Mouse (Mus musculus): ENCODE measurements at regions not wholly inside any gene's neighbourhood (a gene's known extent, or its start where the extent isn't known, plus 50 kb on each side); places are given as distances from the start of the nearest gene placed in this dataset.

DNA sequence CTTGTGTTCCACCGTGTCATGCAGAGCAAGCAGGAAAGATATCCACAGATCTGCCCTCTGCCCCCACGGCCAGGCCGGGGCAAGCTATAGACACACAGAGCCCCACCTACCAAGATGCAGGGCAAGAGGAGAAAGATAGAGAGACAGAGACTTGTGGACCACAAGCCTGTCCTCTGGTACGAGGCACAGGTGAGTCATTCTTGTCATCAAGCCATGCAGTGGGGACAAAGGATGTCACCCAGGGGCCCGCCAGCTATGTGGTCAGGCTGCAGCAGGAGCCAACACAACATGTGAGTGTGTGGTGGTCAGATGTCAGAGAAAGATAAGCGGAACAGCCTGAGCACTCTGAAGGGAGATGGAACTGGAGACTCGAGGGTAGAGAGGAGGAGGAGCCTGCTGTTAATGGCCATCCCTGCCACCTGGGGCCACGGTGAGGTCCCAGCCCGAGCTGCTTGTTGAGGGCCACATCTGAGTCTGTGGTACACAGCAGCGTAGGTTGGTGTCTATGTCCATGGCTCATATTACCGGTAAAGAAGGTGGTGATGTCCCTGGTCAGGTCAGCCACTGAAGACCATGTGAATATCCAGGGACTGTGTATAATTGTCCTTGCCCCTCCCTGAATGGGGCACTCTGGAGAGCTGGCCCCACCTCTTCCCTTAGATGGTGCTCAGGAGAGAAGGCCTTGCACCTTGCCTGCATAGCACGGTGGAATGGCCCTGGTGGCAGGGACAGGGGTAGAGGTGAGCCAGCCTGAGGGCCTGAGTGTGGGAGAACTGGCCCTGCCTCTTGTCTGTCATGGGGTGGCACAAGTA, 226.2 kb upstream of the Krr1 start:
- 0 out of 2 replicates have a peak, but pooled peaks have one; percentile 23 for ATAC-seq (ENCODE audit: low FRiP score)
- 83% methylated on average over 12 of the region's 12 CpGs for WGBS
- no peak for TF ChIP-seq CTCF (IDR thresholded peaks at IDR 0.05)

DNA sequence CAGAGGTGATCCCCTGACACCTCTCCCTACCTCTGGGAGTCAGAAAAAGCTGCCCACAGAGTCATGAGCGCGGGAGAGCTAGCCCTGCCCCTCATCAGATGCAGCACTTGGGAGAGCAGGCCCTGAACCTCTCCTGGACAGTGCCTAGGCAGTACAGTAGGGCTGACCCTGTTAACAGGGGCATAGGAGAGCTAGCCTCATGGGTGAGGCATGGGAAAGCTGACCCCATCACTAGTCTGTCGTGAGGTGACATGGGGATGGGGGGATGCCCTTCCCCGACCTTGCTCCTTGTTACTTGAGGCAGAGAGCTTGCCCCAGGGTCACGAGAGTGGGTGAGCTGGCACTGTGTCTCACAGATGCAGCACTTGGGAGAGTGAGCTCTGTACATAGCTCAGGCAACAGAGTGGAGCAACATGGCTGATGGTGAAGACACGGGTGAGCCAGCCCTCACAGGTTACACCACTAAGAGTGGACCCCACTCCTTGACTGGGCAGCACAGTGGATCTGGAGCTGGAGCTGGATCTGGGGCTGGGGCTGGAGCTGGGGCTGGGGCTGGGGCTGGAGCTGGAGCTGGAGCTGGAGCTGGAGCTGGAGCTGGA, 225.5 kb upstream of the Krr1 start:
- no peak overlapping the region for H3K4me2 ChIP-seq (ENCODE audit: low read depth, low read length, poor library complexity, severe bottlenecking)
- DNase-seq (ENCODE audit: low spot score) = no peak
- ATAC-seq (ENCODE audit: low FRiP score) = 0 out of 2 replicates have a peak, but pooled peaks have one; percentile 7
- H3K27me3 ChIP-seq (ENCODE audit: insufficient read depth, low read length) = no peaks in the 10 kb centered on the region
- no peak for TF ChIP-seq CTCF (IDR thresholded peaks at IDR 0.05)
- no peak overlapping the region for H3K9ac ChIP-seq (replicated peaks; ENCODE audit: low read length, poor library complexity, severe bottlenecking)
- H3K4me1 ChIP-seq (ENCODE audit: insufficient read depth, low read length) = no peaks in the 10 kb centered on the region
- H3K27ac ChIP-seq (ENCODE audit: low read depth, low read length) = no peak overlapping the region
- 93% methylated on average over 6 of the region's 6 CpGs for WGBS
- no peaks in the 10 kb centered on the region for H3K36me3 ChIP-seq (ENCODE audit: insufficient read depth, low read length)
- no peaks in the 10 kb centered on the region for H3K9me3 ChIP-seq (ENCODE audit: low read length)
- H3K4me3 ChIP-seq (ENCODE audit: low read depth, low read length) = no peak overlapping the region

More for the DNA sequence above, 226.2 kb upstream of the Krr1 start:
- H3K9me3 ChIP-seq (ENCODE audit: low read length) = no peaks in the 10 kb centered on the region
- no peak overlapping the region for H3K4me3 ChIP-seq (ENCODE audit: low read depth, low read length)
- no peak for DNase-seq (ENCODE audit: low spot score)
- H3K36me3 ChIP-seq (ENCODE audit: insufficient read depth, low read length) = no peaks in the 10 kb centered on the region
- no peaks in the 10 kb centered on the region for H3K27me3 ChIP-seq (ENCODE audit: insufficient read depth, low read length)
- no peaks in the 10 kb centered on the region for H3K4me1 ChIP-seq (ENCODE audit: insufficient read depth, low read length)
- no peak overlapping the region for H3K4me2 ChIP-seq (ENCODE audit: low read depth, low read length, poor library complexity, severe bottlenecking)
- H3K9ac ChIP-seq (replicated peaks; ENCODE audit: low read length, poor library complexity, severe bottlenecking) = no peak overlapping the region
- H3K27ac ChIP-seq (ENCODE audit: low read depth, low read length) = no peak overlapping the region

DNA sequence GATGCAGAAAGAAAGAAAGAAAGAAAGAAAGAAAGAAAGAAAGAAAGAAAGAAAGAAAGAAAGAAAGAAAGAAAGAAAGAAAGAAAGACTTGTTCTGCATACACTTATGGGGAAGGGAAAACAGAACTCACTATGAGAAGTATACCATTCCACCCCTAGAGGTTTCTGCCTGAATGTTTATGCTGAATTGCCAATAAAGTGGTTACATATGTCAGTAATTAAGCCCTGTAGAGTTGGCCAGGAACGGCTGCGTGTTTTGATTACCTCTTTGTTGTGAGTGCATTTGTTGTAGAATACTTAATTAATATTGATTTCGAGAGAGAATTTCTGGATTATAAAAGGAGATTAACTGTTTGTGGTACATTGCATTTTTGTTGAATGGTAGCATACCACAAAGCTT, 224.0 kb upstream of the Krr1 start:
- Histone ChIP-seq H3K27ac (ENCODE audit: low read depth, low read length) (no peak overlapping the region), H3K4me1 (ENCODE audit: insufficient read depth, low read length) (no peaks in the 10 kb centered on the region), H3K4me2 (ENCODE audit: low read depth, low read length, poor library complexity, severe bottlenecking) (no peak overlapping the region), H3K36me3 (ENCODE audit: insufficient read depth, low read length) (no peaks in the 10 kb centered on the region), H3K9me3 (ENCODE audit: low read length) (no peaks in the 10 kb centered on the region), H3K4me3 (ENCODE audit: low read depth, low read length) (no peak overlapping the region), H3K27me3 (ENCODE audit: insufficient read depth, low read length) (no peaks in the 10 kb centered on the region), H3K9ac (replicated peaks; ENCODE audit: low read length, poor library complexity, severe bottlenecking) (no peak overlapping the region)
- TF ChIP-seq CTCF (IDR thresholded peaks at IDR 0.05) = no peak
- ATAC-seq (ENCODE audit: low FRiP score) = no peak
- WGBS = 48% methylated on average over 3 of the region's 3 CpGs
- no peak for DNase-seq (ENCODE audit: low spot score)

DNA sequence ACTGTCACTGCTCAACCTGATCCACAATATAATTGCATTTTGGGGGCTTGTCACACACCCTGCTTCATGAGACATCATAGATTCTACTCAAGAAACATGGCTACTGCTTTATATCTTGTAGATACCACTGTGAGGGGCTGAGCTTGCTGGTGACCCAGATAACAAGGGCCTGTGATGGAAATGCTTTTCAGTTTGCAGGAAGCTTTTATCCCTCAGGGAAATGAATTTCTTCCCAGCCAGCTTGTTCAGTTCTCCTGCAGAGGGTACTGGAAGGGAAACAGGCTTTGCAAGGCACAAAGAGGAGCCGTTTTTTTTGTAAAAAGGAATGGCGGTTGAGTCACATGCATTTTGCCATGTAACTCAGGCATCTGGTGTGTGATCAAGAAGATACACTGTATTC, 218.8 kb upstream of the Krr1 start:
- DNase-seq (ENCODE audit: low spot score) (no peak), ATAC-seq (ENCODE audit: low FRiP score) (no peak)
- Histone ChIP-seq H3K4me1 (ENCODE audit: insufficient read depth, low read length) (no peaks in the 10 kb centered on the region), H3K36me3 (ENCODE audit: insufficient read depth, low read length) (no peaks in the 10 kb centered on the region), H3K27me3 (ENCODE audit: insufficient read depth, low read length) (no peaks in the 10 kb centered on the region), H3K4me3 (ENCODE audit: low read depth, low read length) (no peak overlapping the region), H3K9ac (replicated peaks; ENCODE audit: low read length, poor library complexity, severe bottlenecking) (no peak overlapping the region), H3K27ac (ENCODE audit: low read depth, low read length) (no peak overlapping the region), H3K9me3 (ENCODE audit: low read length) (no peaks in the 10 kb centered on the region), H3K4me2 (ENCODE audit: low read depth, low read length, poor library complexity, severe bottlenecking) (no peak overlapping the region)
- no peak for TF ChIP-seq CTCF (IDR thresholded peaks at IDR 0.05)
- WGBS = 79% methylated on average over 2 of the region's 2 CpGs

DNA sequence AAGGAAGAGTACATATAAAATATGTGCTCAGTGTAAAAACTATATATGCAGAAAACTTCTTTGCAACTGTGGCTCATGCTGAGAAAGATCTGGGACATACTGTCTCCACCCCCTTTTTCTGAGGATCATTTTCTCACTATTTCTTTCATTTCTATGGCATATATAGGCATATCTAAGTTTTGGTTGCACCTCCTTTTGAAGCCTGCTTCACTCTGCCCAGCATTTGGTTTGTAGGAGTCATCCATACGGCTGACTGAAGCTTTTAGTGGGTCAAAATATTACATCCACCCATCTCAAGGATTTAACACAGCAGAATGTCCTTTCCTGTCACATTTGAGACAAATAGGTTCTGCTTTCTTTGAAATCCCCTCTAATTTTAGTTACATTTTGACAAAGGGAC, 216.5 kb upstream of the Krr1 start:
- WGBS = 83% methylated on average over 1 of the region's 1 CpGs
- no peak for ATAC-seq (ENCODE audit: low FRiP score)
- H3K9me3 ChIP-seq (ENCODE audit: low read length) = no peaks in the 10 kb centered on the region

DNA sequence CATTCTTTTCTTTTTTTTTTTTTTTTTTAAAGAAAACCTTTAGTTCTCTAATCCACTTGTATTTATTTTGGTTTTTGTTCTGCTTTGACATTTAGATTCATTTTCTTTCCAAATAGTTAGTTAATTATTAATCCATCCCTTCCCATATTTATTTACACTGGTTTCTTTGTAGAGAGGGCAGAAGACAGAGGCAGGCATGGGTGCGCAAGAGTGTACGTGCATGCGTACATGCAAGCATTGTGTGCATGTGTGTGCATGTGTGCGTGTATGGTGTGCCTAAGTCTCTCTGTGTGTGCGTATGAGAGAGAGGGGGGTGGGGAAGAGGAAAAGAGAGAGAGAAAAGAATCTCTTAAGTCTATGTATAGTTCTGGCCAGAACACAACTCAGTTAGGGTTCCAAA, 215.9 kb upstream of the Krr1 start:
- Histone ChIP-seq H3K9ac (replicated peaks; ENCODE audit: low read length, poor library complexity, severe bottlenecking) (no peak overlapping the region), H3K27ac (ENCODE audit: low read depth, low read length) (no peak overlapping the region), H3K36me3 (ENCODE audit: insufficient read depth, low read length) (no peaks in the 10 kb centered on the region), H3K9me3 (ENCODE audit: low read length) (no peaks in the 10 kb centered on the region), H3K27me3 (ENCODE audit: insufficient read depth, low read length) (no peaks in the 10 kb centered on the region), H3K4me2 (ENCODE audit: low read depth, low read length, poor library complexity, severe bottlenecking) (no peak overlapping the region), H3K4me1 (ENCODE audit: insufficient read depth, low read length) (no peaks in the 10 kb centered on the region), H3K4me3 (ENCODE audit: low read depth, low read length) (no peak overlapping the region)
- no peak for TF ChIP-seq CTCF (IDR thresholded peaks at IDR 0.05)
- no peak for DNase-seq (ENCODE audit: low spot score)
- no peak for ATAC-seq (ENCODE audit: low FRiP score)
- 87% methylated on average over 5 of the region's 5 CpGs for WGBS

More for the DNA sequence above, 216.5 kb upstream of the Krr1 start:
- no peak for TF ChIP-seq CTCF (IDR thresholded peaks at IDR 0.05)
- DNase-seq (ENCODE audit: low spot score) = no peak
- Histone ChIP-seq H3K9ac (replicated peaks; ENCODE audit: low read length, poor library complexity, severe bottlenecking) (no peak overlapping the region), H3K4me3 (ENCODE audit: low read depth, low read length) (no peak overlapping the region), H3K27ac (ENCODE audit: low read depth, low read length) (no peak overlapping the region), H3K4me2 (ENCODE audit: low read depth, low read length, poor library complexity, severe bottlenecking) (no peak overlapping the region), H3K4me1 (ENCODE audit: insufficient read depth, low read length) (no peaks in the 10 kb centered on the region), H3K27me3 (ENCODE audit: insufficient read depth, low read length) (no peaks in the 10 kb centered on the region), H3K36me3 (ENCODE audit: insufficient read depth, low read length) (no peaks in the 10 kb centered on the region)
